Mouse (Mus musculus): ENCODE data around the gene Terb1. TPM values are rescaled to one million over a fixed set of nuclear protein-coding genes. Genes with fewer than 3 reads are reported as not detected.

Gene Terb1
- polyA plus RNA-seq, 1 experiment from 2014 or later: 0.13 TPM

DNA sequence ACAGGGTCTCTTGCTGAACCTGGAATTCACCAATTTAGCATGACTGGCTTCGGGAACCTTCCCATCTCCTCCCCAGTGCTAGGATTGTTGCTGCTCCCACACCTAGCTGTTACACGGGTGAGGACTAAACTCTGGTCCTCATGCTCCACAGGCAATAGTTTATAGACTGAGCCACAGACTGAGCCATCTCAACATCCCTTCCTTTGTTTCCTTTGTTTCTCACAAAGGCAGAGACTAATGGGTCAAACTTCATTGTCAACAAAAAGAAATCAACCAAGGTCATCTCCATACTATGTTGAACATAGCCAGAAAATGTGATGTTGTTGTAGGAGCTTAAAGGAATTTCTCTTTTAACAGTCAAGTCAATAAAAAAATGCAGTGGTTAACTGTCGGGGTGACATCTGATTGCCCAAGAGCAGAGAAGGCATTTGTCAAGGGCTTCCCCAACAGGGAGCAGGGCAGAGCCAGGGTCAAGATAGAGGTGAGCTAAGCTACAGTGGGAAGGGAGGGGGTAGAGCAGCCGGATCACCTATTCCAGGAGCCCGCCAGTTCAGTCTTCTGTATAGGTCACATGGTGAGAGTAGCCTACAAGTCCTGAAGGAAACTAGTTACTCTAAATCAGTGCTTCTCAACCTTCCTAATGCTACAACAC lies 76.4 kb downstream of the Terb1 start:
- WGBS: 83% methylated on average over 5 of the region's 5 CpGs
- Histone ChIP-seq H3K27me3 (ENCODE audit: control insufficient read depth, insufficient read depth, low read length) (no peaks in the 10 kb centered on the region), H3K27ac (ENCODE audit: low read length) (no peak overlapping the region), H3K9ac (ENCODE audit: low read length) (no peak overlapping the region), H3K4me1 (ENCODE audit: control insufficient read depth, insufficient read depth, low read length) (peaks cover 20% of the 10 kb centered on the region), H3K4me3 (ENCODE audit: low read length) (no peak overlapping the region), H3K9me3 (replicated peaks; ENCODE audit: control insufficient read depth, low read length) (no peaks in the 10 kb centered on the region; the same call in 1 of the 2 replicates), H3K4me2 (ENCODE audit: low read depth, low read length) (no peak overlapping the region), H3K36me3 (ENCODE audit: control insufficient read depth, insufficient read depth) (peaks cover 60% of the 10 kb centered on the region)
- ATAC-seq (replicated peaks; ENCODE audit: extremely low read depth, insufficient read depth, low FRiP score): no peak

DNA sequence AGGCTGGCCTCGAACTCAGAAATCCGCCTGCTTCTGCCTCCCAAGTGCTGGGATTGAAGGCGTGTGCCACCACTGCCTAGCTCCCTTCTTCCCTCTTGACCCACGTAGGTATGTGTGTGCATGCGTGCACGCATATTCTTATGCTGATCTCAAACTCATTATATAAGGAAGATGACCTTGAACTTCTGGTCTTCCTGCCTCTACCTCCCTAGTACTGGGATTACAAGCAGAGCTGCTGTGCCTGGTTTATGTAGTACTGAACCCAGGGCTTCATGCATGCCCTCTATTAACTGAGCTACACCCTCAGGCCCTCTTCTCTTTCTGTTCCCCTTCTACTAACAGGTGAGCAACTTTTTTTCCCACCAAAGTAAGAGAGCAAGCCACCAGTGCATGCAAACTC lies 77.1 kb downstream of the Terb1 start:
- H3K36me3 ChIP-seq (ENCODE audit: control insufficient read depth, insufficient read depth): peaks cover 63% of the 10 kb centered on the region
- H3K27me3 ChIP-seq (ENCODE audit: control insufficient read depth, insufficient read depth, low read length): no peaks in the 10 kb centered on the region
- H3K9me3 ChIP-seq (replicated peaks; ENCODE audit: control insufficient read depth, low read length): no peaks in the 10 kb centered on the region; the same call in 1 of the 2 replicates
- H3K27ac ChIP-seq (ENCODE audit: low read length): no peak overlapping the region
- no peak overlapping the region for H3K4me2 ChIP-seq (ENCODE audit: low read depth, low read length)
- ATAC-seq (replicated peaks; ENCODE audit: extremely low read depth, insufficient read depth, low FRiP score): no peak
- H3K9ac ChIP-seq (ENCODE audit: low read length): no peak overlapping the region
- WGBS: 99% methylated on average over 6 of the region's 6 CpGs
- H3K4me3 ChIP-seq (ENCODE audit: low read length): no peak overlapping the region
- H3K4me1 ChIP-seq (ENCODE audit: control insufficient read depth, insufficient read depth, low read length): peaks cover 20% of the 10 kb centered on the region

DNA sequence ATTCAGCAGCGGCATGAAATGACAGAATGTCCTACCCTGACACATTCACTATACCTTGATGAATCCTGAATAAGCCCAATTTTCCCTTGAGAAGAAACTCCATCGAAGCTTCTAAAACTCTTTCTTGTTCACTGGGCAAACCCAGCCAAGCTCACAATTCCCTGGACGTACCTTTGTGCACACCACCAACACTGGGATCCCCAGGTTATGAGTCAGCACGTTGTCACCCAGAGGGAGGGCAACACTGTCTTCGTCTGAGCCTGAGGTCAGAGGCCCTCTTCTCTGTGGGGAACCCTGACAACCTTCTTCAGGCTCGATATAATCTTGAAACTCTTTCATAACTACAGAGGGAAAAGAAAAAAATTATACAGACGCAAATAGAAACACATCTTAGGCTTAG lies 79.5 kb downstream of the Terb1 start:
- ATAC-seq (replicated peaks; ENCODE audit: extremely low read depth, insufficient read depth, low FRiP score): no peak
- Histone ChIP-seq H3K27ac (ENCODE audit: low read length) (no peak overlapping the region), H3K9ac (ENCODE audit: low read length) (no peak overlapping the region), H3K36me3 (ENCODE audit: control insufficient read depth, insufficient read depth) (peaks cover 61% of the 10 kb centered on the region), H3K9me3 (replicated peaks; ENCODE audit: control insufficient read depth, low read length) (no peaks in the 10 kb centered on the region), H3K4me2 (ENCODE audit: low read depth, low read length) (no peak overlapping the region), H3K4me3 (ENCODE audit: low read length) (no peak overlapping the region), H3K4me1 (ENCODE audit: control insufficient read depth, insufficient read depth, low read length) (peaks cover 7% of the 10 kb centered on the region), H3K27me3 (ENCODE audit: control insufficient read depth, insufficient read depth, low read length) (no peaks in the 10 kb centered on the region)
- WGBS: 86% methylated on average over 7 of the region's 7 CpGs

DNA sequence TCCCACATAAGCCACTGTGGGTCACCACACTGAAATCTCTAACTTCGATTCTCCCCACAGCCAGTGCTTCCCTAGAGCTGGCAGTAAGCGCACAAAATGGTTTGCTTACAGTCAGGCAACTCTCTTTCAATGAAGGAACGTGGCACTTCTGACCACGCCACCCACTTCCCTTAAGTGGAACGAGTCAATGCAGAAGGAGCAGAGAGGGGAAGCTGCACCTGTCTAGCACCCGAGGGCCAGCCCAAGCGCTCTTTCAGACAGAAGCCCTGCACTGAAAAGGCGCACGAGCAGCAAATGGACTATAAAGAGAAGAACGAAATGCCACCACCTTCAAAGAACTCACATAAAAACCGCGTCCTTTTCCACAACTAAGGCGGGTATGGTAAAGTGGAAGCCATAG lies 82.0 kb downstream of the Terb1 start:
- H3K4me3 ChIP-seq (ENCODE audit: low read length): no peak overlapping the region
- peaks cover 64% of the 10 kb centered on the region for H3K36me3 ChIP-seq (ENCODE audit: control insufficient read depth, insufficient read depth)
- H3K27ac ChIP-seq (ENCODE audit: low read length): no peak overlapping the region
- H3K4me2 ChIP-seq (ENCODE audit: low read depth, low read length): no peak overlapping the region
- no peak overlapping the region for H3K9ac ChIP-seq (ENCODE audit: low read length)
- no peaks in the 10 kb centered on the region for H3K9me3 ChIP-seq (replicated peaks; ENCODE audit: control insufficient read depth, low read length)
- 91% methylated on average over 13 of the region's 13 CpGs for WGBS
- no peaks in the 10 kb centered on the region for H3K4me1 ChIP-seq (ENCODE audit: control insufficient read depth, insufficient read depth, low read length)
- no peaks in the 10 kb centered on the region for H3K27me3 ChIP-seq (ENCODE audit: control insufficient read depth, insufficient read depth, low read length)
- no peak for ATAC-seq (replicated peaks; ENCODE audit: extremely low read depth, insufficient read depth, low FRiP score)

DNA sequence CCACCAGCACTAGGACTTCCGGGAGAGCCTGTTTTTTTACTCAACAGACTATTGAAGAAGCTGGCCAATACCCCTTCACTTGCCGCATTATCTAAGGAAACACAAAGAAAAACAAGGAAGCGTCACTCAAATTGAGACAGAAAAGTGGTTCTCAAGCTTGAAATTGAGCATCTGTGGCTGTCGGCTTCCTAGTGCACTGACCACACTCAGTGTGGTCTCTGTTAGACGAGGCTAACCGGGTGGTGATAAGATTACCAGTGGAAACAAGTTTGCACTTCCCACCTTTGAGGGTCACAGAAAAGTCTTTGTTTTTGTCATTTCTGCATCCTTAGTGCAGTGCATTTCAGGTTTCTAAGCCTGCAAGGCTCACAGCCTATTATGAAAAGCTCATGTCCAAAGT lies 87.4 kb downstream of the Terb1 start:
- Histone ChIP-seq H3K4me2 (ENCODE audit: low read depth, low read length) (no peak overlapping the region), H3K9me3 (replicated peaks; ENCODE audit: control insufficient read depth, low read length) (no peaks in the 10 kb centered on the region), H3K9ac (ENCODE audit: low read length) (no peak overlapping the region), H3K27ac (ENCODE audit: low read length) (no peak overlapping the region), H3K36me3 (ENCODE audit: control insufficient read depth, insufficient read depth) (peaks cover 72% of the 10 kb centered on the region), H3K4me1 (ENCODE audit: control insufficient read depth, insufficient read depth, low read length) (no peaks in the 10 kb centered on the region), H3K27me3 (ENCODE audit: control insufficient read depth, insufficient read depth, low read length) (no peaks in the 10 kb centered on the region), H3K4me3 (ENCODE audit: low read length) (no peak overlapping the region)
- ATAC-seq (replicated peaks; ENCODE audit: extremely low read depth, insufficient read depth, low FRiP score): no peak
- WGBS: 53% methylated on average over 6 of the region's 6 CpGs

DNA sequence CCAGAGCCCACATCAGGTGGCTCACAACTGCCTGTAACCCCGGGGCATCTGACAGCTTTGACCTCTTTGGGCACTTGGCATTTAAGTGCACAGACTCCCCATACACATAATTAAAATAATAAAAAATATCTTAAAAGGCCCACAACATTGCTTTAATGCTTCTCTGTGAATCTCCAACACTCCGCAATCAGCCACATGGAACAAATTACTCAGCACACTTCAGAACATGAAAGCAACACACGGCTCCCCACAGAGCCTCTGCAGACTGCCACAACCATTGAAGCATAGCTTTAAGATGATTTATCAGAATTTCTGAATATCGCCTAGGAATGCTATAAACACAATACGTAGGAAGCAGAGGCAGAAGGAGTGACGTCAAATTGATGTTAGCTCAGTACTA lies 93.7 kb downstream of the Terb1 start:
- no peak for ATAC-seq (replicated peaks; ENCODE audit: extremely low read depth, insufficient read depth, low FRiP score)

DNA sequence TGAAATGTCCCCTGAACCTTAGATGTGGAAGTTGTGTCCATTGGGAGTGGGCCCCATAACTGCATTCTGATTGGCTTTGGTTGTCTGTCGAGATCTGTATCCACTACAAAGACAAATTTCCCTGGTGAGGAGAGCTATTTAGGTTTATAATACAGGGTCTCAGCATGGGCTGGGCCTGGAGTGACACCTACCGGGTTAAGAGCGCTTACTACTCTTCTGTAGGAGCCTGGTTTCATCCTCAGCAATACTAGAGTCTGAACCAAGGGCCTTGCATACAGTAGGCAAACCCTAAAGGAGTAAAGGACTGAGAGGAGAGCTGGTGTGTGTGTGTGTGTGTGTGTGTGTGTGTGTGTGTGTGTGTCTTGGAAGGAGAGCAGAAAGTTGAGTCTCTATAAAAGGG lies 95.5 kb downstream of the Terb1 start:
- no peak overlapping the region for H3K9ac ChIP-seq (ENCODE audit: low read length)
- H3K36me3 ChIP-seq (ENCODE audit: control insufficient read depth, insufficient read depth): peaks cover 16% of the 10 kb centered on the region
- H3K27ac ChIP-seq (ENCODE audit: low read length): no peak overlapping the region; the same call in none of the 2 replicates
- no peak overlapping the region for H3K4me2 ChIP-seq (ENCODE audit: low read depth, low read length)
- ATAC-seq (replicated peaks; ENCODE audit: extremely low read depth, insufficient read depth, low FRiP score): no peak; the same call in 1 of the 2 replicates
- H3K9me3 ChIP-seq (replicated peaks; ENCODE audit: control insufficient read depth, low read length): no peaks in the 10 kb centered on the region
- WGBS: 58% methylated on average over 3 of the region's 3 CpGs
- peaks cover 17% of the 10 kb centered on the region for H3K4me1 ChIP-seq (ENCODE audit: control insufficient read depth, insufficient read depth, low read length)
- no peaks in the 10 kb centered on the region for H3K27me3 ChIP-seq (ENCODE audit: control insufficient read depth, insufficient read depth, low read length)
- H3K4me3 ChIP-seq (ENCODE audit: low read length): no peak overlapping the region

More for the DNA sequence above, 93.7 kb downstream of the Terb1 start:
- no peak overlapping the region for H3K9ac ChIP-seq (ENCODE audit: low read length)
- no peak overlapping the region for H3K4me3 ChIP-seq (ENCODE audit: low read length)
- no peaks in the 10 kb centered on the region for H3K27me3 ChIP-seq (ENCODE audit: control insufficient read depth, insufficient read depth, low read length)
- H3K4me2 ChIP-seq (ENCODE audit: low read depth, low read length): no peak overlapping the region
- H3K36me3 ChIP-seq (ENCODE audit: control insufficient read depth, insufficient read depth): peaks cover 30% of the 10 kb centered on the region
- 85% methylated on average over 6 of the region's 6 CpGs for WGBS
- H3K4me1 ChIP-seq (ENCODE audit: control insufficient read depth, insufficient read depth, low read length): peaks cover 17% of the 10 kb centered on the region
- H3K9me3 ChIP-seq (replicated peaks; ENCODE audit: control insufficient read depth, low read length): no peaks in the 10 kb centered on the region
- H3K27ac ChIP-seq (ENCODE audit: low read length): no peak overlapping the region

DNA sequence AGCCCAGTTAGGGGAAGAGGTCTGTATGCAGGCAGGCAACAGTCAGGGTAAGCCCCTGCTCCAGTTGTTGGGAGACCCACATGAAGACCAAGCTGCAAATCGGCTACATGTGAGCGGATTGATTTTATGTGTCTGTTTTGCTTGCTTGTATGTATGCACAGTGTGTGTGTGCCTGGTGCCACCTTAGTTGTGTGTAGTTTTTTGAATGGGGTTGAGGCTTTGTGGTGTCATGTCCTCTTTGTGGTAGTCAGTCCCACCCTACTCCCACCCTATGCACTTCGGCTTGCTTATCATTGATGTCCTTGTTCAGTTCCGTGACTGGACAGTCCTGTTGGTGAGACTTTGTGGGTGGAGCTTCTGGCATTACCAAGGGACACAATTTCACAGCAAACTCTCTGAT lies 95.9 kb downstream of the Terb1 start:
- Histone ChIP-seq H3K4me1 (ENCODE audit: control insufficient read depth, insufficient read depth, low read length) (peaks cover 17% of the 10 kb centered on the region), H3K27ac (ENCODE audit: low read length) (no peak overlapping the region; the same call in none of the 2 replicates), H3K9me3 (replicated peaks; ENCODE audit: control insufficient read depth, low read length) (no peaks in the 10 kb centered on the region), H3K4me3 (ENCODE audit: low read length) (no peak overlapping the region), H3K27me3 (ENCODE audit: control insufficient read depth, insufficient read depth, low read length) (no peaks in the 10 kb centered on the region), H3K36me3 (ENCODE audit: control insufficient read depth, insufficient read depth) (peaks cover 14% of the 10 kb centered on the region), H3K4me2 (ENCODE audit: low read depth, low read length) (no peak overlapping the region), H3K9ac (ENCODE audit: low read length) (no peak overlapping the region)
- 50% methylated on average over 4 of the region's 4 CpGs for WGBS
- ATAC-seq (replicated peaks; ENCODE audit: extremely low read depth, insufficient read depth, low FRiP score): peak; percentile 37; the same call in 1 of the 2 replicates

DNA sequence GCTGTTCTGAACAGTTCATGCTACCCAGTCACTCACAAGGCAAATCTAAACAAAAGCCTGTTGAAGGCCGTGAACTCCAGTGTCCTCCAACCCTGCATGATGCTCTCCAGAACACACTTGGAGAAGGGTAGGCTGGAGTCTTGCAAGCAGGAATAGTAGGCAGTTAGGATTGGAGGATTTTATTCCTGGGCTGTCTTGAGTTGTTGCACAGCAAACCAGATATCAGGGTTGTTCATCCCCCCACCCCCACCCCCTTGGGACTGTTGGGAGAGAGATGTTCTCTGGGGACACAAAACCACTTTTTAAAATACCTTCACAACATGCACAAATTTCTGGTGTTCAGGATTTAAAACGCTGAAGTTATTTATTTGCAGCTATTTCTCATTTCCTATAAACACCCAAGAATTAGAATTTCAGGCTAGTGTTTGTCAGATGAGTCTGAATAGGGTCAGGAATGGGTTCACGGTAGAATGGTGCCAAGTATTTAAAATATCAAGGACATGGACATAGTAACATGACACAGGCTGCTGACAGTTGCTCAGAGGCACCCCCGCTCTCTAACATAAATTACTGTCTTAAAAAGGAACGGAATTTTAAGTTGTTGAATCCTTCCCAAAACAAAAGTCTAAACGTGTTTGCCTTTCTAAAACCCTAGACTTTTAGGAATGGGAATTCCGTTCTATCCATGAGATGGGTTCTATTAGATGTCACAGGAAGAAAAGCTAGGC lies 96.7 kb downstream of the Terb1 start:
- Histone ChIP-seq H3K27me3 (ENCODE audit: control insufficient read depth, insufficient read depth, low read length) (no peaks in the 10 kb centered on the region), H3K4me2 (ENCODE audit: low read depth, low read length) (peak overlapping the region; percentile 30; the same call in 1 of the 2 replicates), H3K4me1 (ENCODE audit: control insufficient read depth, insufficient read depth, low read length) (peaks cover 17% of the 10 kb centered on the region), H3K27ac (ENCODE audit: low read length) (peak overlapping the region; percentile 51), H3K36me3 (ENCODE audit: control insufficient read depth, insufficient read depth) (peaks cover 10% of the 10 kb centered on the region), H3K9me3 (replicated peaks; ENCODE audit: control insufficient read depth, low read length) (no peaks in the 10 kb centered on the region), H3K9ac (ENCODE audit: low read length) (no peak overlapping the region), H3K4me3 (ENCODE audit: low read length) (no peak overlapping the region)
- ATAC-seq (replicated peaks; ENCODE audit: extremely low read depth, insufficient read depth, low FRiP score): 0 out of 2 replicates have a peak, but pooled peaks have one; percentile 64
- WGBS: 26% methylated on average over 7 of the region's 7 CpGs

Measured in heart, embryonic 16.5 days (tissue).